Mouse (Mus musculus): Measurements from ENCODE around the gene 4931440F15Rik. TPM values are rescaled to one million over a fixed set of nuclear protein-coding genes. Genes with fewer than 3 reads are reported as not detected.
"Not testable (repeated sequence)": the region's sequence is repeated elsewhere in the genome, so short reads cannot be mapped to it uniquely, and the experiment has no call there.

The 4931440F15Rik gene
- 0.10 TPM in 2 replicates for polyA plus RNA-seq (2015; fragmentation: Nextera tagmentation; extraction: Ambion mirVana)

DNA sequence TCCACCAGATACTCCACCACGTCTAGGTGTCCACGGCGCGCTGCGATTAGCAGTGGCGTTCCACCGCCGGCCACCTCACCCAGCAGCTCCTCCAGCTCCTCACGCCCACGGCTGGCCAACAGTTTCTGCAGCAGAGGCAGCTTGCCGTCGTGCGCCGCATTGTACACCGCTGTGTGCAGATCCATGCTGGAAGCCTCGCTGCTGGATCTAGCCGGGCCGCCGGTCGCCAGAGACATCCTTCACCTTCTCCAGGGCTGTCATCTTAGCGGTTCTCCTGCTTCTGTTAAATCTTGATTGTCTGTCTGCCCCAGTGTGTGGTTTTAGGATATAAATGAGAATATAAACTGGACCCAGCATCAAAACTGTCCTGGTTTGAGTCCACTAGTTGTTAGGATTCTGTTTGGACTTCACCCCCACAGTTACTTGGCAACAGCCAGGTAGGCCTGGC, at the start of gene 4931440F15Rik:
Gene 4931440F15Rik (minus strand): TSS at position 398 of the 448 bp plus-strand sequence.
- not testable (repeated sequence) for H3K9ac ChIP-seq; H3K9me3 ChIP-seq (replicated peaks); H3K36me3 ChIP-seq; H3K4me1 ChIP-seq; H3K27ac ChIP-seq
- Histone ChIP-seq H3K27me3 (peaks cover 25% of the 10 kb centered on the region), H3K4me3 (replicated peaks) (peak within 1 kb of the TSS; percentile 30), H3K4me2 (peak within 1 kb of the TSS; percentile 60)
- ATAC-seq (replicated peaks; ENCODE audit: low FRiP score): peak; percentile 59
- 52% methylated on average over 21 of the region's 21 CpGs for WGBS

DNA sequence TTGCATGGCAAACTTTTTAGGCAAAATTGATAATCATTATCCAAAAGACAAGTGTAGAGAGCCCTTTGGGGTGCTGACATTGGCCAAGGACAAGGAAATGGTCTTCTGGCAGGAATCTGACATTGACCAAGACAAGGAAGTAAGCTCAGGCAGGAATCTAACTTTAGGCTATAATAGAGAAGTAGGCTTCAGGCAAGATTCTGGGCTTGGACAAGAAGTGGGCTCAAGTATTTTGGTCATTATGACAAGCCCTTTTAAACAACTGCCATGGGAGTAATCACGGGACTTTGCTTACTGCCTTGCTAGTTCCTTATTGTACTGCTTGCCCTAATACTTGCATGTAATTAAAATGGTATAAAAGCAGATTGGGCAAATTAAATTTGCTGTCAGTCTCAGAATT, 49.3 kb upstream of the 4931440F15Rik start:
- H3K4me3 ChIP-seq (replicated peaks); H3K4me1 ChIP-seq; H3K27me3 ChIP-seq; H3K27ac ChIP-seq; H3K9me3 ChIP-seq (replicated peaks); H3K36me3 ChIP-seq; ATAC-seq (replicated peaks; ENCODE audit: low FRiP score); H3K9ac ChIP-seq; H3K4me2 ChIP-seq: not testable (repeated sequence)
- 84% methylated on average over 1 of the region's 1 CpGs for WGBS

DNA sequence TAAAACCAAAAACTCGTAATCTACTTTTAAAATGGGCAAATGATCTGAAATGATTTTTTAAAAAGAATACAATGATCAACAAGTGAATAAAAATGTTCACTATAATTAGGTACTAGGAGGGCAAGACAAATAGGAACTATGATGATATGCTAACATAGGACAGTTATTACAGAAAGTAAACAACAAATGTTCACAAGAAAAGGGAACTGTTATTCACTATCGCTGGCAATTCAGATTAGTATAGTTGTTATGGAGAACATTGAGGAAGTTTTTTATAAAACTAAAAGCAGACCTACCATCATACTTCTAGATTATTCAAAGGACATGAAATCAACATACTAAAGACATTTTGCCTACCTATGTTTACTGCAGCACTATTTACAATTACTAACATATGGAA, 44.7 kb upstream of the 4931440F15Rik start:
- H3K36me3 ChIP-seq: no peaks in the 10 kb centered on the region
- no peak overlapping the region for H3K4me3 ChIP-seq (replicated peaks)
- WGBS: 93% methylated on average over 2 of the region's 2 CpGs
- H3K9ac ChIP-seq: no peak overlapping the region
- H3K9me3 ChIP-seq (replicated peaks): no peaks in the 10 kb centered on the region
- H3K27ac ChIP-seq: no peak overlapping the region
- no peaks in the 10 kb centered on the region for H3K4me1 ChIP-seq
- ATAC-seq (replicated peaks; ENCODE audit: low FRiP score): no peak
- H3K4me2 ChIP-seq: no peak overlapping the region
- H3K27me3 ChIP-seq: no peaks in the 10 kb centered on the region

DNA sequence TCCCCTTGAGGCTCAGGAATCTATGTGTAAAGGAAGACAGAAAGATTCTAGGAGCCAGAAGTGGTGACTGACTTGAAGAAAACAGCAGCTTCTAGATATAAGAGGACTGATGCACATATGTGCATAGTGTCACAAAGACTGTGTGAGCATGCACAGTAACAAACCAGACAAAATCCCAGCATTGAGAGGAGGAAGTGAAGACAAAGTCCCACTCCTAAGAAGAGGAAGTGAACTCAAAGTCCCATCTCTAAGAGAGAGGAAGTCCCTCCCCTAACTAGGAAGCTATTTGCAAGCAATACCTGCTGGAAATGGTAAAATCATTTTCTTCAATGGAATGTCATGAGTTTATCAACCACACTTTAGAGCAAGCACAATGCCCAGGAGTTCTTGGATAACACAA, 38.8 kb upstream of the 4931440F15Rik start:
- no peaks in the 10 kb centered on the region for H3K27me3 ChIP-seq
- no peak overlapping the region for H3K4me2 ChIP-seq
- H3K27ac ChIP-seq: no peak overlapping the region
- H3K4me1 ChIP-seq: no peaks in the 10 kb centered on the region
- no peak overlapping the region for H3K4me3 ChIP-seq (replicated peaks)
- no peak overlapping the region for H3K9ac ChIP-seq
- no peaks in the 10 kb centered on the region for H3K36me3 ChIP-seq
- H3K9me3 ChIP-seq (replicated peaks): no peaks in the 10 kb centered on the region
- ATAC-seq (replicated peaks; ENCODE audit: low FRiP score): no peak

DNA sequence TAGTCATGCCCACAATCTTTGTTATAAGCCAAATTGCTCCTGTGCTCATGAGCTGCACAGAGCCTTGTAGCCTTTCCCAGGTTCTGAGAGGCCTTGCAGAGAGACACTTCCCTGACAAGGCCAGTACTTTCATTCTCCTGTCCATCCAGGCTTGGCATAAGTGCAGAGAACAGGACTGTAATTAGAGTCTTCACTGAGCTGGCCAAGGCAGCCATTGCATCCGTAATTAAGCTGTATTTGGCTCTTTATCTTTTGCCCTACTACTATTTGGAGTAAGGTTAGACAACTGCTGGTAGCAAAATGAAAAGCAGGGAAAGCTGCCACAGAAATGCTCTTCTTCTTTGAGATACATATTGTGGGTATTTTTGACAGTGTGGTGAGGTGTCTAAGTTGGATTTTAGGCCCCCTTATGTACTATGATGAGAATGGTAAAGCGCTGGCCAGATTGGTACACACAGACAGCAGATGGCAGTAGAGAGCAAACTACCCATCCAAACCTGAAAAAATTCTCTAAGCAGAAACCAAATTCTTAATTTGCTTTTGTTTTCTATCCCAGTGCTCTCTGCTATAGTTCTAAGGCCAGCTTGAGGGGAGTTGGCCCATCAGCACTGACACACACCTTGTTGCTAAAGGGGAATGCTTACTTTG, 36.4 kb upstream of the 4931440F15Rik start:
- H3K36me3 ChIP-seq: no peaks in the 10 kb centered on the region
- no peak overlapping the region for H3K27ac ChIP-seq
- H3K4me1 ChIP-seq: no peaks in the 10 kb centered on the region
- no peak overlapping the region for H3K4me3 ChIP-seq (replicated peaks)
- ATAC-seq (replicated peaks; ENCODE audit: low FRiP score): no peak
- 47% methylated on average over 2 of the region's 2 CpGs for WGBS
- no peak overlapping the region for H3K9ac ChIP-seq
- H3K27me3 ChIP-seq: no peaks in the 10 kb centered on the region
- H3K4me2 ChIP-seq: no peak overlapping the region
- no peaks in the 10 kb centered on the region for H3K9me3 ChIP-seq (replicated peaks)

DNA sequence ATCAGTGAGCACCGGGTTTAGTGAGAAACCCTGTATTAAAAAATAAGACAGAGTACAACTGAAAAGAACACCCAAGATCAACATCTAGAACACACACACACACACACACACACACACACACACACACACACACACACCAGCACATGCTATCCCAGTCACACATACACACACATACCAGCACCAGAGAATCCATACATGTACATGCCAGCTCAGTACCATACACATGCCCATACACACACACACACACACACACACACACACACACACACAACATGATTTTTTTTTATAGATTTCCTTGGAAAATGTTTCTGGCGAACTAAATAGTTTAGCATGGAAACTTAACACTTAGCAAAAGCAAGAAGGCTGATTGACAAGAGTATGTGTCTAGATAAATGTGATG, 35.6 kb upstream of the 4931440F15Rik start:
- no peak for ATAC-seq (replicated peaks; ENCODE audit: low FRiP score)
- Histone ChIP-seq H3K36me3 (no peaks in the 10 kb centered on the region), H3K4me1 (no peaks in the 10 kb centered on the region), H3K4me3 (replicated peaks) (no peak overlapping the region), H3K4me2 (no peak overlapping the region), H3K9ac (no peak overlapping the region), H3K9me3 (replicated peaks) (no peaks in the 10 kb centered on the region), H3K27ac (no peak overlapping the region), H3K27me3 (no peaks in the 10 kb centered on the region)
- 87% methylated on average over 2 of the region's 2 CpGs for WGBS

DNA sequence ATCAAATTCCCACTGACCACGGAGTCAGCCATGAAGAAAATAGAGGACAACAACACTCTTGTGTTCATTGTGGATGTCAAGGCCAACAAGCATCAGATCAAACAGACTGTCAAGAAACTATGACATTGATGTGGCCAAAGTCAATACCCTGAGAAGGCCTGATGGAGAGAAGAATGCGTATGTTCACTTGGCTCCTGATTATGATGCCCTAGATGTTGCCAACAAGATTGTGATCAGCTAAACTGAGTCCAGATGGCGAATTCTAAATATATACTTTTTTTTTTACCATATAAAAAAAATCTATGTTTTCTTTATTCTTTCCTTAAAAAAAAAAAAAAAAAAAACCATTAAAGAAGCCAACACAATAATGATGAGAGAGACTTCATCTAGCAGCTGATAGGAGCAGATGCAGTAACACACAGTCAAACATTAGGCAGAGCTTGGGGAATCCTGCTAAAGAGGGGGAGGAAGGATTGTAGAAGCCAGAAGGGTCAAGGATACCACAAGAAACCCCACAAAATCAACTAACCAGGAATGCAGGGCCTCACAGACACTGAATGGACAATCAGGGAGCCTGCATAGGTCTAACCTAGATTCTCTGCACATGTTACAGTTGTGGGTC, 15.2 kb upstream of the 4931440F15Rik start:
- no peaks in the 10 kb centered on the region for H3K9me3 ChIP-seq (replicated peaks)
- ATAC-seq (replicated peaks; ENCODE audit: low FRiP score): no peak
- no peak overlapping the region for H3K27ac ChIP-seq
- H3K4me3 ChIP-seq (replicated peaks): no peak overlapping the region
- no peaks in the 10 kb centered on the region for H3K4me1 ChIP-seq
- H3K9ac ChIP-seq: no peak overlapping the region
- WGBS: 90% methylated on average over 3 of the region's 3 CpGs
- H3K4me2 ChIP-seq: no peak overlapping the region
- H3K27me3 ChIP-seq: no peaks in the 10 kb centered on the region
- H3K36me3 ChIP-seq: no peaks in the 10 kb centered on the region

DNA sequence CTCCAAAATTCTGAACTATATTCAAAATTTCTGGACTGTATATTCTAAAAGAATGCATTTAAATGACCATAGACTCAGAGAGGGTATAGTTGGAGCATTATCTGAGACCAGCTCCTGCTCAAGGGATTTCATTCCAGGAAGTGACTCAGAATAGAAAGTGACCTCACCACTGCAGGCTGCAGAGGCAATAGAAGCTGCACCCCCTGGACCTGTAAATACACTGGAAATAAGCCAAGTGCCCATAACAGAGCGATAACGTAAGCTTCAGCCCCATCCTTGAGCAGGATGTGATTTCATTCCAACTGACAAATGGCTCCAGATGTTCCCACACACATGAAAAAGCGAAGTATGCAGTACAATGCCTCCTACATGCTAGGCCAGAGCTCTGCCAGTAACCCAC, 14.3 kb upstream of the 4931440F15Rik start:
- ATAC-seq (replicated peaks; ENCODE audit: low FRiP score): peak; percentile 62
- Histone ChIP-seq H3K4me1 (no peaks in the 10 kb centered on the region), H3K9me3 (replicated peaks) (no peaks in the 10 kb centered on the region), H3K36me3 (no peaks in the 10 kb centered on the region), H3K4me2 (no peak overlapping the region), H3K27ac (0 out of 2 replicates have a peak overlapping the region, but pooled peaks have one; percentile 42), H3K27me3 (no peaks in the 10 kb centered on the region), H3K9ac (no peak overlapping the region), H3K4me3 (replicated peaks) (no peak overlapping the region)
- WGBS: 43% methylated on average over 3 of the region's 3 CpGs

DNA sequence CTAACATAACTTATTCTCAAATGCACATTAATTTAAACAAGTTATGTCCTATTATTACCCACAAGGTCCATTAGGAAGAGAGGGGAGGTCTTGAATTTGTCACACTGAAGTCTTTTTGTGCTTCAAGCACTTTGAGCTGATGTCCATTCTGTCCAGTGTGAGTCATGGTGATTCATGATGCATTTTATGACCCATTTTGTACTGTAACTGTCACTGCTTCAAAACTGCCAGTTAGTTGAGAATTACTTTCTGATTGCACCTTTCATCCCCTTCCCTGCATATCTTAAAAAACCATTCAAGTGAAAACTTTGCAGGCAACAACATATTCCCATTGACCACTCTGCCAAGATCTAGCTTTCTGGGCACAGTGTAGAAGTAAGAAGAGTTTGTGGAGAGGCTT, 11.6 kb upstream of the 4931440F15Rik start:
- Histone ChIP-seq H3K27ac (no peak overlapping the region), H3K4me3 (replicated peaks) (no peak overlapping the region), H3K9me3 (replicated peaks) (no peaks in the 10 kb centered on the region), H3K27me3 (no peaks in the 10 kb centered on the region), H3K4me2 (no peak overlapping the region), H3K4me1 (no peaks in the 10 kb centered on the region), H3K9ac (no peak overlapping the region), H3K36me3 (no peaks in the 10 kb centered on the region)
- ATAC-seq (replicated peaks; ENCODE audit: low FRiP score): no peak

DNA sequence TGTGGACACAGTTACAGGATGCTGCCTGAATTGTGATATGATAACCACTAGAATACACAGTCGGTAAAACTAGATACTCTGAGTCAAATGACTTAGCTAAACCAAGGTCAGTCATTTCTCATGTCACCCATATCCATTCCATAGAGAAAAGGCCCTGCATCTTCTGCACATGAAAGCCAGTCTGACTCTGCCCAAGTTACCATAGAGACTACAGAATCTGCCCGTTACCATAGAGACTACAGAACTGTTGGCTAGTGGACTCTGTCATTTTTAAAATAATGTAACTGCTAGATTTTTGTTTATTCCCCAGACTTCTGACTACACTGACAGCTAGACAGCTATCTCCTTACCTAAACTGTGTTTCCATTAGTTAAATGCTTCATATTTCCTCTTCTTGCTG, 2.3 kb upstream of the 4931440F15Rik start:
- Histone ChIP-seq H3K4me3 (replicated peaks) (no peak overlapping the region), H3K27me3 (peaks cover 25% of the 10 kb centered on the region), H3K4me1 (peaks cover 10% of the 10 kb centered on the region), H3K4me2 (no peak overlapping the region), H3K9me3 (replicated peaks) (no peaks in the 10 kb centered on the region), H3K36me3 (no peaks in the 10 kb centered on the region), H3K27ac (no peak overlapping the region), H3K9ac (no peak overlapping the region)
- ATAC-seq (replicated peaks; ENCODE audit: low FRiP score): no peak
- 73% methylated on average over 2 of the region's 2 CpGs for WGBS

DNA sequence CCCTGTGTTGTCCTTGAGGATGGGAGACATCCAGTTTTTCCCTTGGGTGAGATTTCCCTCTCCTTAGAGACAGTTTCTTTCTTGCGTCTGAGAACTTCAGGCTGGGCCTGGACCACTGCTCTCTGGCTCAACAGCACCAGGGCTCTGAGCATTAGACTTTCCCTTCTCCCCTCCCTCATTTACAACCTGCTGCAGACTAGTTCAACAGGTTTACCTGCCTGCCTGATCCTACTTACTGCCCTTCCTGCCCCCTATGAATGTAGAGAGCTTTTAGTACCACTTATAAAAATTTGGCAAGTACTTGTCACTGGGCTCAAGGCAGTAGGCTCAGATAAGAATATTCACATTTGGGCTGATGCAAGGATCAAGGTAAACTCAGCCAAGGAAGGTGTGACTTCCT, 533 bp upstream of the 4931440F15Rik start:
- no peak for ATAC-seq (replicated peaks; ENCODE audit: low FRiP score)
- Histone ChIP-seq H3K4me3 (replicated peaks) (no peak overlapping the region), H3K4me2 (no peak overlapping the region), H3K9ac (no peak overlapping the region), H3K9me3 (replicated peaks) (no peaks in the 10 kb centered on the region), H3K27ac (no peak overlapping the region), H3K27me3 (peaks cover 25% of the 10 kb centered on the region), H3K4me1 (peaks cover 10% of the 10 kb centered on the region), H3K36me3 (no peaks in the 10 kb centered on the region)
- 91% methylated on average over 1 of the region's 1 CpGs for WGBS

DNA sequence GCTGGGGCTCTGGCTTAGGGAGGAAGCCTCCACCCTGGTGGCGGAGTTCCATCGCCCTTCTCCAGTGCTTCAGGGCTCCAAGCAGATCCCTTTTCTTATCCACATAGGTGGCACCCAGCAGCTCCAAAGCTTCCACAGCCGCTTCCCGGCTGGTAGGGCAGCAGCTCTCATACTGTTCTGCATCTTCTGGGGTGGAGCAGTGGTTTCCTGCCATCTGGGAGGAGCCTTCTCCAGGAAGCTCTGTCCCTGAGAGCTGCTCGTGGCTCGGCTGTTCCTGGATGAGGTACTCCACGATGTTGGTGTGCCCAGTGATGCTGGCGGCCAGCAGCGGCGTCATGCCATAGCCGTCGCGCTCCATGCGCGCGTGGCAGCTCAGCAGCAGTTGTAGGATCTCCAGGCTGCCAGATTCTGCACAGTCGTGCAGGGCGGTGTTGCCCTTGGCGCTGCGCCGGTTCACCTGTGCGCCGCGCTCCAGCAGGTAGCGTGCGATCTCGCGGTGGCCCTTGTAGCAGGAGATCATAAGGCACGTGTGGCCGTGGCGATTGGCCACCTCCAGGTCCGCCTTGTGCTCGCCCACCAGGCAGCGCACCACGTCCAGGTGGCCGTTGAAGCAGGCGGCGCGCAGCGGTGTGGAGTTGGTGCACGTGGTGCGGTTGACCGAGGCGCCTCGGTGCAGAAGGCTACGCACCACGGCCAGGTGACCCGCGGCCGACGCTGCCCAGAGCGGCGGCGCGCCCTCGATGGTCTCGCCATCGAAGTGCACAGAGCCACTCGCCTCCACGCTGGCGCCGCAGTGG, 796 bp downstream of the 4931440F15Rik start:
- H3K9ac ChIP-seq; H3K4me1 ChIP-seq; H3K27ac ChIP-seq; H3K9me3 ChIP-seq (replicated peaks); H3K36me3 ChIP-seq: not testable (repeated sequence)
- Histone ChIP-seq H3K4me3 (replicated peaks) (peak overlapping the region; percentile 30), H3K4me2 (peak overlapping the region; percentile 60), H3K27me3 (peaks cover 25% of the 10 kb centered on the region)
- ATAC-seq (replicated peaks; ENCODE audit: low FRiP score): peak; percentile 79
- WGBS: 17% methylated on average over 62 of the region's 62 CpGs
